Mouse (Mus musculus) brain, embryonic 14.5 days (tissue): ENCODE data around the gene Cpeb3.

ENCODE experiments used
- CTCF ChIP-seq: fragments of 200-500 bp; IDR thresholded peaks from 2 replicates; pipeline ENCODE4 v1.5.1; 2012; ENCODE audit warnings: inconsistent platforms, mild to moderate bottlenecking, moderate library complexity, borderline replicate concordance; ENCODE audit not compliant: insufficient read depth, insufficient read length; ENCODE audit errors: extremely low read depth
- POLR2A ChIP-seq: fragments of 200-500 bp; IDR thresholded peaks from 2 replicates; pipeline ENCODE4 v1.6.1; 2012; ENCODE audit warnings: mild to moderate bottlenecking, inconsistent platforms, borderline replicate concordance; ENCODE audit not compliant: poor library complexity, insufficient read depth, insufficient read length, severe bottlenecking; ENCODE audit errors: extremely low read depth

DNA sequence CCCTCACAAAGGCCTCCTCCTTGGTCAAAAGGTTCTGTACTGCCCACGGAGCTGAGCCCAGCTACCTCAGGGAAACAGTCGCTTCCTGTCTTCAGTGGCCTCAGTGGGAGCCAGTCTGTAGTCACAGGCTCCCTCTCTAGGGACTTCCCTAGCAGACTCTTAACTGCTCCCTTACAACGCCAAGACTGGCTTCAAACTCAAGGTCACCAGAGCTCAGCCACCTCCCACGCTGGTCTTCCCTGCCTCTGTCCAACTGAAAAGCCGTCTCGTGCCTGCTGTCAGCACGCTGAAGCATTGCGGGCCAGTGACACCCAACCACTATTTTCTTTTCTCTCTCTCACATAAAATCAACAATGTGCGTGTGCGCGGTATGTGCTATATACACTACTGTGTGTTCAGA lies 182.0 kb downstream of the Cpeb3 start:
- TF ChIP-seq POLR2A: no peak
- TF ChIP-seq CTCF: no peak
